Mouse (Mus musculus): Measurements from ENCODE around the gene Atp5k. TPM values are rescaled to one million over a fixed set of nuclear protein-coding genes. Genes with fewer than 3 reads are reported as not detected.

Atp5k gene
- polyA plus RNA-seq, 1 experiment from 2014 or later: 448 TPM

GRCm38 (mm10) chr5:108405460-108405859 is 28.8 kb downstream of the Atp5k start:
- Histone ChIP-seq H3K27ac (ENCODE audit: low read length) (no peak overlapping the region), H3K27me3 (ENCODE audit: control insufficient read depth, insufficient read depth, low read length) (no peaks in the 10 kb centered on the region), H3K9ac (replicated peaks; ENCODE audit: low read depth, low read length) (no peak overlapping the region), H3K4me2 (replicated peaks; ENCODE audit: low read depth, low read length) (no peak overlapping the region), H3K9me3 (ENCODE audit: control insufficient read depth, low read depth, low read length) (no peaks in the 10 kb centered on the region), H3K4me3 (ENCODE audit: low read depth, low read length) (no peak overlapping the region), H3K4me1 (ENCODE audit: control insufficient read depth, insufficient read depth, low read length) (no peaks in the 10 kb centered on the region), H3K36me3 (ENCODE audit: control insufficient read depth, insufficient read depth, low read length) (no peaks in the 10 kb centered on the region)
- ATAC-seq (ENCODE audit: insufficient number of reproducible peaks, insufficient read depth, low FRiP score, low read depth): no peak
- WGBS: 66% methylated on average over 1 of the region's 1 CpGs

- Histone ChIP-seq H3K9me3 (ENCODE audit: control insufficient read depth, low read depth, low read length) (no peaks in the 10 kb centered on the region), H3K27ac (ENCODE audit: low read length) (no peak overlapping the region), H3K4me1 (ENCODE audit: control insufficient read depth, insufficient read depth, low read length) (no peaks in the 10 kb centered on the region), H3K4me2 (replicated peaks; ENCODE audit: low read depth, low read length) (no peak overlapping the region), H3K27me3 (ENCODE audit: control insufficient read depth, insufficient read depth, low read length) (no peaks in the 10 kb centered on the region), H3K9ac (replicated peaks; ENCODE audit: low read depth, low read length) (no peak overlapping the region), H3K36me3 (ENCODE audit: control insufficient read depth, insufficient read depth, low read length) (no peaks in the 10 kb centered on the region), H3K4me3 (ENCODE audit: low read depth, low read length) (no peak overlapping the region)
- WGBS: 81% methylated on average over 4 of the region's 4 CpGs
- ATAC-seq (ENCODE audit: insufficient number of reproducible peaks, insufficient read depth, low FRiP score, low read depth): no peak
Measured at GRCm38 (mm10) chr5:108403453-108403852, 30.8 kb downstream of the Atp5k start.

GRCm38 (mm10) chr5:108389744-108390143 is 44.5 kb downstream of the Atp5k start:
- Histone ChIP-seq H3K27me3 (ENCODE audit: control insufficient read depth, insufficient read depth, low read length) (no peaks in the 10 kb centered on the region), H3K27ac (ENCODE audit: low read length) (no peak overlapping the region), H3K9me3 (ENCODE audit: control insufficient read depth, low read depth, low read length) (no peaks in the 10 kb centered on the region), H3K4me2 (replicated peaks; ENCODE audit: low read depth, low read length) (no peak overlapping the region), H3K36me3 (ENCODE audit: control insufficient read depth, insufficient read depth, low read length) (no peaks in the 10 kb centered on the region), H3K4me3 (ENCODE audit: low read depth, low read length) (no peak overlapping the region), H3K4me1 (ENCODE audit: control insufficient read depth, insufficient read depth, low read length) (no peaks in the 10 kb centered on the region), H3K9ac (replicated peaks; ENCODE audit: low read depth, low read length) (no peak overlapping the region)
- WGBS: 71% methylated on average over 3 of the region's 3 CpGs
- no peak for ATAC-seq (ENCODE audit: insufficient number of reproducible peaks, insufficient read depth, low FRiP score, low read depth)

GRCm38 (mm10) chr5:108388201-108388600 is 46.0 kb downstream of the Atp5k start, which contains the start of gene Pde6b:
Gene Pde6b (plus strand): TSS chr5:108388391.
- Histone ChIP-seq H3K4me3 (ENCODE audit: low read depth, low read length) (no peak within 1 kb of the TSS), H3K9me3 (ENCODE audit: control insufficient read depth, low read depth, low read length) (no peaks in the 10 kb centered on the region), H3K27me3 (ENCODE audit: control insufficient read depth, insufficient read depth, low read length) (no peaks in the 10 kb centered on the region), H3K4me1 (ENCODE audit: control insufficient read depth, insufficient read depth, low read length) (no peaks in the 10 kb centered on the region), H3K9ac (replicated peaks; ENCODE audit: low read depth, low read length) (no peak within 1 kb of the TSS), H3K4me2 (replicated peaks; ENCODE audit: low read depth, low read length) (no peak within 1 kb of the TSS), H3K36me3 (ENCODE audit: control insufficient read depth, insufficient read depth, low read length) (no peaks in the 10 kb centered on the region), H3K27ac (ENCODE audit: low read length) (no peak within 1 kb of the TSS)
- no peak for ATAC-seq (ENCODE audit: insufficient number of reproducible peaks, insufficient read depth, low FRiP score, low read depth)
- WGBS: 74% methylated on average over 7 of the region's 7 CpGs

GRCm38 (mm10) chr5:108386449-108386848 is 47.8 kb downstream of the Atp5k start:
- ATAC-seq (ENCODE audit: insufficient number of reproducible peaks, insufficient read depth, low FRiP score, low read depth): no peak
- Histone ChIP-seq H3K4me1 (ENCODE audit: control insufficient read depth, insufficient read depth, low read length) (no peaks in the 10 kb centered on the region), H3K9ac (replicated peaks; ENCODE audit: low read depth, low read length) (no peak overlapping the region), H3K36me3 (ENCODE audit: control insufficient read depth, insufficient read depth, low read length) (no peaks in the 10 kb centered on the region), H3K27me3 (ENCODE audit: control insufficient read depth, insufficient read depth, low read length) (no peaks in the 10 kb centered on the region), H3K4me3 (ENCODE audit: low read depth, low read length) (no peak overlapping the region), H3K9me3 (ENCODE audit: control insufficient read depth, low read depth, low read length) (no peaks in the 10 kb centered on the region), H3K27ac (ENCODE audit: low read length) (no peak overlapping the region), H3K4me2 (replicated peaks; ENCODE audit: low read depth, low read length) (no peak overlapping the region)
- 63% methylated on average over 4 of the region's 4 CpGs for WGBS

DNA sequence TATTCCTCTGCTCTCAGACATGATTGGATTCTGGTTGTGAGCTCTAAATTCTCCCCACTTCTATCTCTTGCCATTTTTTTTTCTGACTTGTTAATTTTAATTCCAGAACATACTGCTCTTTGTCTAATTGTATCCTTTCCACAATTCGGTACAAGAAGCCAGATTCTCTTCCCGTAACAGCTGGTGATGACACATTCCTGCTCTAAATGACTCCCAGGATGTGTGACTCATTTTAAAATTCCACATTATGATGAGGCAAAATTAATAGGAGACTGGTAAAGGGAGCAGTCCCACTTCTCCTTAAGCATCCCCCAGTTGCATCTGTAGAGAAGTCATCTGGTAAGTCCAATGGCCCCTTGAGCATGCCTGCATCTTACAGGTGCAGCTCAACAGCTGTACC is 48.6 kb downstream of the Atp5k start:
- WGBS: 79% methylated on average over 2 of the region's 2 CpGs
- Histone ChIP-seq H3K9me3 (ENCODE audit: control insufficient read depth, low read depth, low read length) (no peaks in the 10 kb centered on the region), H3K4me2 (replicated peaks; ENCODE audit: low read depth, low read length) (no peak overlapping the region), H3K27ac (ENCODE audit: low read length) (no peak overlapping the region), H3K9ac (replicated peaks; ENCODE audit: low read depth, low read length) (no peak overlapping the region), H3K27me3 (ENCODE audit: control insufficient read depth, insufficient read depth, low read length) (no peaks in the 10 kb centered on the region), H3K4me3 (ENCODE audit: low read depth, low read length) (no peak overlapping the region), H3K36me3 (ENCODE audit: control insufficient read depth, insufficient read depth, low read length) (no peaks in the 10 kb centered on the region), H3K4me1 (ENCODE audit: control insufficient read depth, insufficient read depth, low read length) (no peaks in the 10 kb centered on the region)
- ATAC-seq (ENCODE audit: insufficient number of reproducible peaks, insufficient read depth, low FRiP score, low read depth): no peak

Other genes with a start within 250 kb of the Atp5k start
- gene Dr1, start 165.6 kb downstream of the Atp5k start, polyA plus RNA-seq (2014; fragmentation: Nextera tagmentation; extraction: Ambion mirVana): 39.0 and 42.8 TPM in 2 replicates
- gene Pigg, start 121.8 kb downstream of the Atp5k start, polyA plus RNA-seq (2014; fragmentation: Nextera tagmentation; extraction: Ambion mirVana): 3.1 and 3.8 TPM in 2 replicates
- not detected in 2 replicates for gene Gm42517, start 66.5 kb downstream of the Atp5k start, polyA plus RNA-seq (2014; fragmentation: Nextera tagmentation; extraction: Ambion mirVana)
- 0.62 TPM in 1 of 2 replicates, not detected in the other for gene Pde6b, start 46.1 kb downstream of the Atp5k start, polyA plus RNA-seq (2014; fragmentation: Nextera tagmentation; extraction: Ambion mirVana)
- 0.29 and 0.54 TPM in 2 replicates for gene Mfsd7a, start 14.4 kb upstream of the Atp5k start, polyA plus RNA-seq (2014; fragmentation: Nextera tagmentation; extraction: Ambion mirVana)
- 27.2 and 34.0 TPM in 2 replicates for gene Pcgf3, start 26.8 kb upstream of the Atp5k start, polyA plus RNA-seq (2014; fragmentation: Nextera tagmentation; extraction: Ambion mirVana)
- gene Cplx1, start 115.6 kb upstream of the Atp5k start, polyA plus RNA-seq (2014; fragmentation: Nextera tagmentation; extraction: Ambion mirVana): 4.2 and 4.7 TPM in 2 replicates
- 49.9 and 50.4 TPM in 2 replicates for gene Gak, start 195.3 kb upstream of the Atp5k start, polyA plus RNA-seq (2014; fragmentation: Nextera tagmentation; extraction: Ambion mirVana)
- gene Tmem175, start 195.3 kb upstream of the Atp5k start, polyA plus RNA-seq (2014; fragmentation: Nextera tagmentation; extraction: Ambion mirVana): 34.3 and 35.2 TPM in 2 replicates
- 13.4 and 18.0 TPM in 2 replicates for gene Idua, start 225.9 kb upstream of the Atp5k start, polyA plus RNA-seq (2014; fragmentation: Nextera tagmentation; extraction: Ambion mirVana)
- gene Dgkq, start 235.2 kb upstream of the Atp5k start, polyA plus RNA-seq (2014; fragmentation: Nextera tagmentation; extraction: Ambion mirVana): 9.1 and 11.6 TPM in 2 replicates
- gene Slc26a1, start 241.1 kb upstream of the Atp5k start, polyA plus RNA-seq (2014; fragmentation: Nextera tagmentation; extraction: Ambion mirVana): 1.1 and 1.9 TPM in 2 replicates

Measured in stomach, embryonic 14.5 days (tissue).